Mouse (Mus musculus) kidney, adult 2 months (tissue): ENCODE data around the gene Ttll7.

Source experiments
- CTCF ChIP-seq: fragments of 200-500 bp; conservative IDR thresholded peaks from 2 replicates; pipeline ENCODE4 v1.5.1; 2011; ENCODE audit warnings: low read depth, mild to moderate bottlenecking, control low read depth, low read length, moderate library complexity, mixed read lengths; ENCODE audit not compliant: insufficient read depth, insufficient read length
- POLR2A ChIP-seq: fragments of 200-500 bp; IDR thresholded peaks from one replicate; pipeline ENCODE4 v1.6.1; 2011; ENCODE audit warnings: low read depth, low read length, control low read depth

DNA sequence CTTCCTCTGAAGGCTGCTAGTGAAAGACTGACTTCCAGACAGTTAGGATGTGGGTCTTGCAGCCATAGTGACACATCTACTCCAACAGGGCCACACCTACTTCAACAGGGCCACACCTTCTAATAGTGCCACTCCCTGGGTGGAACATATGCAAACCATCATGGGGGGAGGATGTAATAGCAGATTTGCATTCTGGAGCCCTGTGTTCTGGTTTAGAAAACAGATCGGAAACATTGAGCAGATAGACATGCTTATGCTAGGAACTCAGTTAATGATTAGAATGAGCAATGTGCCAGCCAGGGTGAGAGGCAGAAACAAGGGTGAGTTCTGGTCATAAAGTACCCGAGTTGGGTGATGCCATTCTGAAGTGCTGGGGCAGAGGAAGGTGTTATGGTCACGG is 19.8 kb downstream of the Ttll7 start:
- TF ChIP-seq CTCF (no peak), POLR2A (no peak)
